Mouse (Mus musculus) heart, embryonic 11.5 days (tissue): ENCODE data around the gene Slc50a1. TPM values are rescaled to one million over a fixed set of nuclear protein-coding genes. Genes with fewer than 3 reads are reported as not detected.

ENCODE experiments used
- ATAC-seq: fragments of 200-750 bp; cut with Nextera tagmentation; replicated peaks from 2 replicates; pipeline ENCODE4 v1.8.0; 2017; ENCODE audit warnings: moderate library complexity; ENCODE audit not compliant: insufficient number of reproducible peaks, low FRiP score, low TSS enrichment
- H3K27ac ChIP-seq: fragments of 300-500 bp; sonication (generic); 2 replicates; pipeline ENCODE4 v1.5.1; 2014; ENCODE audit warnings: mild to moderate bottlenecking, low read depth, low read length
- H3K27me3 ChIP-seq: fragments of 300-500 bp; sonication (generic); 2 replicates; pipeline ENCODE4 v1.6.1; 2014; ENCODE audit warnings: mild to moderate bottlenecking, low read length, mixed read lengths; ENCODE audit not compliant: control insufficient read depth, insufficient read depth
- H3K36me3 ChIP-seq: fragments of 300-500 bp; sonication (generic); 2 replicates; pipeline ENCODE4 v1.6.1; 2014; ENCODE audit warnings: mild to moderate bottlenecking, low read length, moderate library complexity, mixed read lengths; ENCODE audit not compliant: control insufficient read depth, insufficient read depth
- H3K4me1 ChIP-seq: fragments of 300-500 bp; sonication (generic); 2 replicates; pipeline ENCODE4 v1.6.1; 2014; ENCODE audit warnings: low read length; ENCODE audit not compliant: control insufficient read depth, insufficient read depth
- H3K4me2 ChIP-seq: fragments of 300-500 bp; sonication (generic); 2 replicates; pipeline ENCODE4 v1.6.1; 2014; ENCODE audit warnings: mild to moderate bottlenecking, moderate library complexity
- H3K4me3 ChIP-seq: fragments of 300-500 bp; sonication (generic); 2 replicates; pipeline ENCODE4 v1.5.1; 2014; ENCODE audit warnings: low read depth, low read length
- H3K9ac ChIP-seq: fragments of 300-500 bp; sonication (generic); 2 replicates; pipeline ENCODE4 v1.6.1; 2014; ENCODE audit warnings: mild to moderate bottlenecking, low read depth, low read length, moderate library complexity
- H3K9me3 ChIP-seq: fragments of 300-500 bp; sonication (generic); replicated peaks from 2 replicates; pipeline ENCODE4 v1.6.1; 2016; ENCODE audit warnings: low read length; ENCODE audit not compliant: control insufficient read depth
- WGBS: fragments of 180-500 bp; shearing (Covaris S2); extraction: QIAGEN DNeasy Blood & Tissue Kit; methylation state at CpG from one replicate; pipeline ENCODE4 v1.1.7; 2014; ENCODE audit not compliant: insufficient replicate concordance; 5-methylcytosine and 5-hydroxymethylcytosine counted together
- polyA plus RNA-seq: library from polyadenylated mRNA; unstranded; fragments of >200 nt; fragmentation: Nextera tagmentation; extraction: Ambion mirVana; gene quantifications from 2 replicates; pipeline ENCODE4 v1.2.1, GENCODE M21; 2014

Gene Slc50a1
- polyA plus RNA-seq, 1 experiment from 2014 or later: 40.9 TPM

DNA sequence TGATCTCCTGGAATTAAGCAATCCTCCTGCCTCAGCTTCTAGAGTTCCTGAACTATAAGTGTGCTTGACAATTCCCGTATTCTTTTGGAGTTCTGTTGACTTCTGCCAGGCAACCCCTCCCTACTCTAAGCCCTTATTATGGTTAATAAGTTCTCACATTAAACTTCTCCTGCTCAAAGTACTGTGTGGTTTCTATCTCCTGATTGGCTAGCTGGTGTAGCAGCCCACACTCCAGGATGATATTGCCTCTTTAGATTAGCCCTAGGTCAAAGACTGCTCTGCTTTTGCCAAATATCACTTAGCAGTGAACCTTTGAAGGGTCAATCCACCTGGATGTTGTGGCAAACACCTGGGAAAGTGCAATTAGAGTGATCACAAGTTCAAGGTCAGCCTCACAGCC is 29.7 kb upstream of the Slc50a1 start:
- H3K4me2 ChIP-seq: peak overlapping the region; percentile 66
- no peak for ATAC-seq
- H3K36me3 ChIP-seq: no peaks in the 10 kb centered on the region
- H3K9me3 ChIP-seq: no peaks in the 10 kb centered on the region
- peak overlapping the region; percentile 16; the same call in 1 of the 2 replicates for H3K4me3 ChIP-seq
- peaks cover 3% of the 10 kb centered on the region; the same call in 1 of the 2 replicates for H3K4me1 ChIP-seq
- H3K27ac ChIP-seq: no peak overlapping the region
- H3K27me3 ChIP-seq: no peaks in the 10 kb centered on the region
- 49% methylated on average over 1 of the region's 1 CpGs for WGBS
- peak overlapping the region; percentile 30; the same call in 1 of the 2 replicates for H3K9ac ChIP-seq

DNA sequence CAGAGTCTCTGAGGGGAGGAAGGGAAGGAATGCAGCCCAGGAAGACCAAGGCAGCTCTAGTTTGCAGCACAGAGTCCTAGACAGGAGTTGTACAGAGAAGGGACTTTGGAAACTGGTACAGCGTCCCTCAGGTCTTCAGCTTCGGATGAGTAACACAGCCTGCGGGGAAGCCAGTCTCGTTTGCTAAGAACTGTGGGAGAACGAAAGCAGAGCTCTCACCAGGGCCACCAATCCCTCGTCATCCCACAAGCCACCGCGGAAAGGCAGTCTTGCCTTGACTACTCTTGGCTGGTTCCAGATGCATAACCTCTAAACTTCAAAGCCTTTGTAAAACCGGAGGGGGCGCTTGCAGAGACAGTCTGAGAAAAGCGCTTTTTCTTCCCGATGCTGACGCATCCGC is 29.1 kb upstream of the Slc50a1 start:
- peak overlapping the region; percentile 39; the same call in 1 of the 2 replicates for H3K9ac ChIP-seq
- WGBS: 2% methylated on average over 14 of the region's 14 CpGs
- no peak for ATAC-seq
- H3K9me3 ChIP-seq: no peaks in the 10 kb centered on the region
- H3K4me3 ChIP-seq: peak overlapping the region; percentile 16
- H3K27ac ChIP-seq: no peak overlapping the region
- peak overlapping the region; percentile 66 for H3K4me2 ChIP-seq
- H3K36me3 ChIP-seq: no peaks in the 10 kb centered on the region
- no peaks in the 10 kb centered on the region for H3K27me3 ChIP-seq
- peaks cover 3% of the 10 kb centered on the region; the same call in 1 of the 2 replicates for H3K4me1 ChIP-seq

DNA sequence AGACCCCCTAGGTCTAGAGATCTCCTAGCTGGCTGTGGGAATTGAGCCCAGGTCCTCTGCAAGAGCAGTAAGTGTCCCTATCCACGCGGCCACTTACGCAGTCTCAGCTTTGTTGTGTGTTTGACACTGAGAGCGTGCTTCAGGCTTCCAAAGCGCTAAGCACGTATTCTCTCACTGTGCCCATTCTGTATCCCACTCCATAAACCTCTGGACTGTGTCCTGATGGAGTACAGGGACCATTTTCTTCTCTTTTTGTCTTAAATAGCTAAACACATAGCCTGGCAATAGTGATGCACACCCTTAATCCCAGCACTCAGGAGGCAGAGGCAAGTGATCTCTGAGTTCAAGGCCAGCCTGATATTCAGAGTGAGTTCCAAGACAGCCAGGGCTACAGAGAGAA is 28.5 kb upstream of the Slc50a1 start:
- no peak overlapping the region for H3K4me3 ChIP-seq
- WGBS: 82% methylated on average over 6 of the region's 6 CpGs
- no peak overlapping the region; the same call in 1 of the 2 replicates for H3K4me2 ChIP-seq
- H3K9me3 ChIP-seq: no peaks in the 10 kb centered on the region
- no peak for ATAC-seq
- no peaks in the 10 kb centered on the region for H3K27me3 ChIP-seq
- H3K4me1 ChIP-seq: peaks cover 3% of the 10 kb centered on the region; the same call in 1 of the 2 replicates
- no peaks in the 10 kb centered on the region for H3K36me3 ChIP-seq
- no peak overlapping the region for H3K27ac ChIP-seq
- no peak overlapping the region for H3K9ac ChIP-seq

DNA sequence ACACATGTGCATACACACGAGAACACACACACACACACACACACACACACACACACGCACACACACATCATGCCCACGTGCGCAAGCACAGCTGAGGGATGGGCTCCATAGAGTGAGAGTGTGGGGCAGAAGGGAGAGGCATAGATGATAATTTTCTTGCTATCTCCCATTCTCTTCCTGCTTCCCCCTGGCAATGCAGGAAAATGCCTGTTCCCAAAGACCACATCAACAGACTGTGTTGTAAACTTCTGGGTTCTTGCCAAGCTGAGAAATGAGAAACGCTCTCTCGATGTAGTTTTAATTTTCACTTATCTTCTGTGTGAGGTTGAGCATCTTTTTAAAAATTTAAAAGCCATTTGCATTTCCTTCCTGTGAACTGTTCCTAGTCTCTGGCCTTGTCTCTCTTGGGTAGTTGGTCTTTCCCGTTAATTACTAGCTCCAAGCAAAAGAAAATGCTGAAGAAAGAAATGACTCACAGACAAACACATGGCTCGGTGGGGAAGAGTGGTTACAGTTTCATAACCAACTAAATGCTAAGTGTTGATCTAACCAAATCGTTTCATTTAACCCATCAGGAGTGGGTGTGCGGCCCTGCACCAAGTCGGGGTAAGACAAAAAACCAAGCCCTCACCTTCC is 26.5 kb upstream of the Slc50a1 start:
- Histone ChIP-seq H3K36me3 (no peaks in the 10 kb centered on the region), H3K9ac (no peak overlapping the region), H3K4me3 (no peak overlapping the region), H3K27me3 (no peaks in the 10 kb centered on the region), H3K9me3 (no peaks in the 10 kb centered on the region), H3K4me2 (no peak overlapping the region), H3K27ac (no peak overlapping the region), H3K4me1 (peaks cover 3% of the 10 kb centered on the region; the same call in 1 of the 2 replicates)
- no peak for ATAC-seq
- 75% methylated on average over 11 of the region's 11 CpGs for WGBS

DNA sequence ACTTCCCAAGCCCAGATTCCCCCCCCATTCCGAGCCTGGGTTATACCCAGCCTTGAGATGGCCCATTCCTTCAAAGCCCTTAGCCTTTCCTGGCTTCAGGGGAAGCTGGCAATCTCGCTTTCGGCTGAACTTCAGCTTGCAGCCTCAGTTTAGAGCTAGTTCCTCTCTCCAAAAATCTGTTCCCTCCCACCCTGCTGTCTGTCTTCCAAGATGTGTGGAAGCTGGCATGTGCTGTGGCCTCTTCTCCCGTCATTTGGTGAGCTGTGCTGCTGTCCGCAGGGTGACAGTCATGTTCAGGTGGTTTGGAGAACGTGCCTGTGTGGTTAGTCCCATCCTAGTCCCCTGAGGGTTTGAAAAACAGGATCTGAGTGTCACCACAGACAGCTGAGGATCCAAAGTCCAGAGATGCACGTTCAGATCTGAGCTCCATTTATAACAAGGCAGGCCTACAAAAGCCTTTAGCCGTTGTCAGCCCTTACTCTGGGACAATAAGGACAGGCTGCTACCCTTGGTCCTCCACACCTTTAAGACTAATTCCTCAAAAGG is 25.4 kb upstream of the Slc50a1 start:
- Histone ChIP-seq H3K9ac (no peak overlapping the region), H3K4me3 (no peak overlapping the region), H3K4me1 (peaks cover 3% of the 10 kb centered on the region; the same call in 1 of the 2 replicates), H3K4me2 (no peak overlapping the region), H3K36me3 (no peaks in the 10 kb centered on the region), H3K9me3 (no peaks in the 10 kb centered on the region), H3K27ac (no peak overlapping the region), H3K27me3 (no peaks in the 10 kb centered on the region)
- no peak for ATAC-seq
- 72% methylated on average over 8 of the region's 8 CpGs for WGBS

DNA sequence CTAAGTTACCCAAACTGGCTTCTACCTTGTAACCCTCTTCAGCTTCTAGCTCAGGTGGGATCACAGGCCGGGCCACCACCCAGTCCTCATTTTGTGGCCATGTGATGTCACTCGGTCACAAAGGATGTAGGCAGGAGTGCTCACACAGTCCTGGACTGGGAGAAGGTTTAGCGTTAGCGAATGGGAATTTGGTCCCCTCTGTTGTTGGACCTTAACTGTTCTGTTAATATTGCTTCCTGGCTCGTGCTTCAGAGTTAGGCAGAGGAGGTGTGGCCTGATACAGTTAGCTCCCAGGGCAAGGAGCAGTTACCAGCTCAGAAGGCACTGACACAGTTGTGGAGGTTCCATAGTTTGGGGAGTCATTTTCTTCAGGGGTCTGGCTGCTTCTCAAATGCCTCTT is 23.8 kb upstream of the Slc50a1 start:
- Histone ChIP-seq H3K36me3 (no peaks in the 10 kb centered on the region), H3K4me2 (no peak overlapping the region), H3K27me3 (no peaks in the 10 kb centered on the region), H3K27ac (no peak overlapping the region), H3K4me3 (no peak overlapping the region), H3K9ac (no peak overlapping the region), H3K4me1 (no peaks in the 10 kb centered on the region), H3K9me3 (no peaks in the 10 kb centered on the region)
- WGBS: 60% methylated on average over 5 of the region's 5 CpGs
- no peak for ATAC-seq

DNA sequence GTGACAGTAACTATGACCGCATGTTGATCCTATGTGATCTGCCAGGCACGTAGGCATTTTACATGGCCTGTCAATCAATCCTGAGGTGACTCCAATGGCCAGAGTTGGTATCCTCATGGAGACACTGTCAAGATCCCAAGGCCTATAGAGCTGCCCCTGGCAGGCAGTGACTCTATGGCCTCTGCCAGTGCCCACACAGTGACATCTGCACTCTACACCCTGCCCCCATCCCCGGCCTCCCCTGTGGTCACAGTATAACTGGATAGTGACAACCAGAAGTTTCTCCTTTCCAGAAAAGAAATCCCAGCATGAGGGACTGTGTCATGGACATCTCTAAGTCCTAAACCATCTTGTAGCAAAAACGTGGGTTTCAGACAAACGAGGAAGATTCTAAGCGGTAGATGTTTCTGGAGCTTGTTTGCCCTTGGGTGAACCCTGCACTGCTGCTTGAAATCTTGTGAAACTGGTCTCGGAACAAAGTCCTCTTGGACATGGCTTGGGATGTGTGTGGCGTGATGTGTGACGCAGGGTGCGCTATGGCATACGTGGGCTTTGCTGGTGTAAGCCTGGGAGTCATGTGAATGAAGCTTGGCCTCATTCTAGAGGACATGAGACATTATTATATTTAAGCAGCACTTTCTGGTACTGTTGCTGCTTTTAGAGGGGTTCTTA is 23.0 kb upstream of the Slc50a1 start:
- no peak overlapping the region for H3K4me2 ChIP-seq
- H3K27me3 ChIP-seq: no peaks in the 10 kb centered on the region
- no peak overlapping the region for H3K27ac ChIP-seq
- H3K36me3 ChIP-seq: no peaks in the 10 kb centered on the region
- no peak for ATAC-seq
- no peaks in the 10 kb centered on the region for H3K9me3 ChIP-seq
- 87% methylated on average over 11 of the region's 11 CpGs for WGBS
- H3K4me1 ChIP-seq: 0 out of 2 replicates have a peak, but pooled peaks cover 3% of the 10 kb centered on the region
- no peak overlapping the region for H3K4me3 ChIP-seq
- no peak overlapping the region for H3K9ac ChIP-seq

DNA sequence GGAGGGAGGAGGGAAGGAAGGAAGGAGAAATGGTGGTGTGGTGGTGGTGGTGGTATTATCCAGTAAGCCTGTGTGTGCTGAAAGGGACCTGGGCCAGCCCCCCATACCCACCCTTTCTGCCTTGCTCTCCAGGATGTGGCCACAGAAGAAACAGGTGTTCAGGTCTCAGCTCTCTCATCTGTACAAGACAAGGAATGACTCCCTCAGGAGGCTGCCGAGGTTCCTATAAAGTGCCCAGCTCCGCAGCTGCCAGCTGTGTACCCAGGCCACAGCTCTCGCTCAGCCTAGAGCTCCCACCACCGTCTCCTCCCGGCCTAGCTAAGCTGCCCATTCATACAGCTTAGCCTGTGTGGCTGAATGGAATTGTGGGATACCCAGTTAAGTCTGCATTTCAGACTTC is 21.9 kb upstream of the Slc50a1 start:
- Histone ChIP-seq H3K27me3 (no peaks in the 10 kb centered on the region), H3K27ac (no peak overlapping the region), H3K4me3 (no peak overlapping the region), H3K36me3 (no peaks in the 10 kb centered on the region), H3K4me2 (no peak overlapping the region), H3K9ac (no peak overlapping the region), H3K4me1 (0 out of 2 replicates have a peak, but pooled peaks cover 6% of the 10 kb centered on the region), H3K9me3 (no peaks in the 10 kb centered on the region)
- no peak for ATAC-seq
- 78% methylated on average over 5 of the region's 5 CpGs for WGBS
